Mouse (Mus musculus): ENCODE measurements around the gene Cdan1. TPM values are rescaled to one million over a fixed set of nuclear protein-coding genes. Genes with fewer than 3 reads are reported as not detected.

The Cdan1 gene
- polyA plus RNA-seq, 1 experiment from 2014 or later = 4.7 TPM

DNA sequence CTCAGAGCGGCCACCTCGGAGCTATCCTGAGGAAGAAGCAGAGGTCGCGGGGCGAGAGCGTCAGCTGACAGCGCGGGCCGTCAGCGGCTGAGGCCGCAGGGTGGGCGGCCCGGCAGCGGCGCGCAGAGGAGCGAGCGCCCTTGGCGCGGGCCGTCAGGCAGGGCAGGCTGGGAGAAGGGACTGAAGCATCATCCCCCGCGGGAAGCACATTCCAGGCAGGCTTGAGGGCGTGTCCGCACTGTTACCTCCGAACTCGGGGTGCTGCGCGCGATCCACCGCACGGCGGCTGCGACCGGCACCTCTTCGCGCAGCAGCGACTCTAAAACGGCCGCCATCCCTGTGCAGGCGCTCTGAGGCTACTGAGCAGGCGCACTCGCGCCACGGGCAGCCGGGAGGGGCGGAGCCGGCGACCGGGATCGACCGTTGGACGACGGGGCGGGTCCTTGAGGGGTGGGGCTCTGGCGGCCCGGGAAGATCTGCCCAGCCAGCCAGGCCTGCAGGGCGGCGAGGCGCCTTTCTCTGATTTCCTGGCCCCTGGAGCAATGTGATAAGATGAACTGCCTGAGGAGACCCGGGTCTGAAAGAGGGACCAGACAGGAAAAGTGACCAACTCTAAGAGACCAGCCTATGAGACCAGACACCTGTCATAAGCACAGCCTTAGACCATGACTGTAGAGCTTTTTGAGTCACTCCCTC is 118.6 kb downstream of the Cdan1 start:
- H3K4me2 ChIP-seq = peak overlapping the region; percentile 94
- H3K9ac ChIP-seq = peak overlapping the region; percentile 96
- peak; percentile 99 for ATAC-seq (ENCODE audit: low FRiP score)
- H3K36me3 ChIP-seq = peaks cover 22% of the 10 kb centered on the region
- H3K27me3 ChIP-seq = no peaks in the 10 kb centered on the region
- peak overlapping the region; percentile 93 for H3K4me3 ChIP-seq
- H3K4me1 ChIP-seq (replicated peaks) = peaks cover 40% of the 10 kb centered on the region
- peak overlapping the region; percentile 91 for H3K27ac ChIP-seq
- WGBS = under 1% methylated on average over 61 of the region's 61 CpGs
- H3K9me3 ChIP-seq = no peaks in the 10 kb centered on the region

GRCm38 (mm10) chr2:120730639-120731166 is 119.2 kb downstream of the Cdan1 start:
- Histone ChIP-seq H3K4me2 (peak overlapping the region; percentile 94), H3K27ac (peak overlapping the region; percentile 91), H3K4me1 (replicated peaks) (peaks cover 40% of the 10 kb centered on the region), H3K4me3 (peak overlapping the region; percentile 93), H3K9me3 (no peaks in the 10 kb centered on the region), H3K9ac (peak overlapping the region; percentile 96), H3K27me3 (no peaks in the 10 kb centered on the region), H3K36me3 (peaks cover 28% of the 10 kb centered on the region)
- peak; percentile 56 for ATAC-seq (ENCODE audit: low FRiP score)
- under 1% methylated on average over 50 of the region's 50 CpGs for whole genome bisulfite sequencing

DNA sequence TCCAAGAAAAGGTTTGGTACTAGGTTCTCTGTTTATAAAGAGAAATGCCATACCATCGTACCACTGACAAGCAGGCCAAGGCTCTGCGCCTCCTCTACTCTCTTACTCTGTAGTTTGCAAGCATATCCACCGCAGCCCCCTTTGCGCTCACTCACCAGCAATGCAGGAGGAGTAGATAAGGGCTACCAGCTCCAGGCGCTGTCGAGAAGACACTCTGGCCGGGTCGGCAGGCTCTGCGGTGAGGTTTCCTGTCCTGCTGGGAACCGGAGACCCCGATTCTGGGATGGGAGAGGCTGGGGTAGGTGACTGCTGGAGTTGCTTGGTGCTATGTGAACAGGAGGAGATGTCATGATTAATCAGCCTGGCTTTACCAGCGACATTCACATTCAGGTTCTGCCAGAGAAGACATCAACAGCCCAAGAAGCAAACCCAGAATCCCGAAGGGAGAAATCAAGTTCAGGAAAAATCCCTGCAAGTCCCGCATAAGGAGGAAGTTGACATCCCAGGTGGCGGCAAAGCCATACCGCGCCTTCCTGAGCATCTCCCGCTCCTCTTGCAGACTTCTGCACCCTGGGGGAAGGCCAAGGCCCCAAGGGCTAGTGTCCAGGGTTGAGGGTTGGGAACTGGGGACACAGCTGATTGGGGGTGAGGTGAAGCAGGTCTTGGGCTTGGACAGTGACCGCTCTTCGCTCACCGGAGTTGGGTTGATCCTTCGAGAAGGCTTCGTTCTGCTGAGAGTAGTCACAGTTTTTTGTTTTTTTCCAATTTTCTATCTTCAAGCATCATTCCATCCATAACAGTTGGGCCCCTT is 119.9 kb downstream of the Cdan1 start:
- Histone ChIP-seq H3K9ac (peak overlapping the region; percentile 96), H3K9me3 (no peaks in the 10 kb centered on the region), H3K4me1 (replicated peaks) (peaks cover 40% of the 10 kb centered on the region), H3K27me3 (no peaks in the 10 kb centered on the region), H3K36me3 (peaks cover 35% of the 10 kb centered on the region), H3K4me2 (peak overlapping the region; percentile 94), H3K27ac (no peak overlapping the region), H3K4me3 (peak overlapping the region; percentile 93)
- no peak for ATAC-seq (ENCODE audit: low FRiP score)
- WGBS = 7% methylated on average over 23 of the region's 23 CpGs

DNA sequence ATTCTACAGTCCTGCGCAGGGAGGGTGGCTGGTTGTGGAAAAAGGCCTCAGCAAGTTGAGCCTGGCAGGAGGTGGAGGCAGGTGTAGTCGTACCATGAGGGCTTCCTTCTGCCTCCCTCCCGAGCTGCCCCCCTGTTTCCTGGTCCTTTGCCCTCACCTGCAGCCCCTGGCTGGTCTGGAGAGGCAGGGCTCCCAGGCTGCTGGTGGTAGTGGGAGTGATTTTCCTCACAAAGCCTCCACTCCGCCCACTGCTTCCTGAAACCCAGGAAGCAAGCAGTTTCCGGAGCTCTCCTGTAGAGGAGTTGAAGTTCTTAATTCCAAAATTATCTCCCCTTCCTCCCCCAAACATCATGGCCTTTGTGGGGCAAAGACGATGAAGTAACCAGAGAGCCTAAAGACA is 125.8 kb downstream of the Cdan1 start:
- WGBS = 92% methylated on average over 6 of the region's 6 CpGs
- H3K27me3 ChIP-seq = no peaks in the 10 kb centered on the region
- no peak overlapping the region for H3K27ac ChIP-seq
- peaks cover 17% of the 10 kb centered on the region for H3K4me1 ChIP-seq (replicated peaks)
- no peak overlapping the region for H3K4me2 ChIP-seq
- H3K9me3 ChIP-seq = no peaks in the 10 kb centered on the region
- ATAC-seq (ENCODE audit: low FRiP score) = no peak
- peaks cover 87% of the 10 kb centered on the region for H3K36me3 ChIP-seq
- H3K4me3 ChIP-seq = no peak overlapping the region
- H3K9ac ChIP-seq = no peak overlapping the region

DNA sequence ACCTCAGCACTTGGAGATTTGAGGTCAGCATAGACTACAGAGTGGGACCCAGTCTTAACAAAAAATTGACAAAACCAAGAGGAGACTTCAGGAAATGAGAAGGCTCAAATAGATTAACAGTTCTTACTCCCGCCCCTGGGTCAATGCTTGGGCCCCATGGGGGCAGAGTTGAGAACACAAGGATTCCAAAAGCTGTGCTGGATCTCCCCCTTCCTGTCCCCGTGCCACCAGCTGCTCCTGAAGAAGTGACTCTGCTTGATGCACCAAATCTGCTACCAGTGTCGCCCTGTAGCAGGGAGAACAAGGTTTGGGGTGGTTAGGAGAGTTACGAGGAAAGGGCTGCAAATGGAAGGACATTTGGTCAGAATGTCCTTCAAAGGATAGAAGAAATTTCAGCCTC is 126.3 kb downstream of the Cdan1 start:
- no peak overlapping the region for H3K9ac ChIP-seq
- no peak overlapping the region for H3K4me3 ChIP-seq
- no peak overlapping the region for H3K27ac ChIP-seq
- peaks cover 92% of the 10 kb centered on the region for H3K36me3 ChIP-seq
- 81% methylated on average over 4 of the region's 4 CpGs for WGBS
- H3K9me3 ChIP-seq = no peaks in the 10 kb centered on the region
- no peak for ATAC-seq (ENCODE audit: low FRiP score)
- H3K27me3 ChIP-seq = no peaks in the 10 kb centered on the region
- H3K4me1 ChIP-seq (replicated peaks) = peaks cover 12% of the 10 kb centered on the region
- no peak overlapping the region for H3K4me2 ChIP-seq

DNA sequence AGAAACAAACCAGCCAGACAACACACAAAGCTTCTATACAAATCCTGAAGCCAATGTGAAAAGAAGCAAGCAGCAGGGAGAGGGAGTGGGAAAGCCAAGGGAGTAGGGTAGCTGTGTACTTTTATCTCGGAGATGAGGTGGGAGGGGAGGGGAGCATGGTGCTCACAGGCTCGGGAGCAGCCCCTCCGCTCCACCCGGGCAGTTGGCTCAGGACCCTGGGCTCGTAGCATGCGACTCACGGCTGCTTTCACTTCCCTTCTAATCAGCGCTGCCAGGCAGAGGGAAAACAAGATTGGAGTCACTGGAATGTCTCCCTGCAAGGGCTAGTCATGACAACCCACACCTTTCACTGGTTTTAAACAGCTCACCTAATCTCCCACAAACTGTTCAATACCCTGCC is 127.4 kb downstream of the Cdan1 start:
- Histone ChIP-seq H3K9ac (no peak overlapping the region), H3K27me3 (no peaks in the 10 kb centered on the region), H3K4me3 (no peak overlapping the region), H3K9me3 (no peaks in the 10 kb centered on the region), H3K27ac (no peak overlapping the region), H3K4me2 (no peak overlapping the region), H3K36me3 (peaks cover 94% of the 10 kb centered on the region), H3K4me1 (replicated peaks) (peaks cover under 1% of the 10 kb centered on the region; the same call in 1 of the 2 replicates)
- 76% methylated on average over 8 of the region's 8 CpGs for WGBS
- ATAC-seq (ENCODE audit: low FRiP score) = no peak

GRCm38 (mm10) chr2:120721911-120722310 is 128.0 kb downstream of the Cdan1 start:
- H3K27ac ChIP-seq = no peak overlapping the region
- H3K4me3 ChIP-seq = no peak overlapping the region
- no peaks in the 10 kb centered on the region for H3K27me3 ChIP-seq
- no peaks in the 10 kb centered on the region; the same call in 1 of the 2 replicates for H3K4me1 ChIP-seq (replicated peaks)
- ATAC-seq (ENCODE audit: low FRiP score) = no peak
- no peaks in the 10 kb centered on the region for H3K9me3 ChIP-seq
- H3K36me3 ChIP-seq = peaks cover 94% of the 10 kb centered on the region
- no peak overlapping the region for H3K4me2 ChIP-seq
- WGBS = 88% methylated on average over 2 of the region's 2 CpGs
- H3K9ac ChIP-seq = no peak overlapping the region

DNA sequence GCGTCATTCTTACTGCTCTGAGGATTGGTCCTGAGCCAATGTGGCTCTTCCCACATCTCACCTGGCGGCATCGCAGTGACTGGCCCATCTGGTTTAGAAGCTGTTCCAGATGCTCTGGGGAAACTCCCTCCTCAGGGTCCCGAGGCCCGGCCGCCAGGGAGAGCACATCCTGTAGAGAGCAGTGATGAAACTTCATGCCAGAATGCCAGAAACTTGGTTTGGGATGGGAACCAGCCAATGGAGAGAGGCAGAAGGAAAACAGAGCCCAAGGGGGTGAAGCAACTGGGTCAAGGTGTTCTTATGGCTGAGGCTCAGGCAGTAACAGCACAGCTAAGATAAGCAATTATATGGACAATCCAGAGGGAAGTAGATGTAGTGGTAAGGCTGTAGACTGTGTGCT is 129.1 kb downstream of the Cdan1 start:
- Histone ChIP-seq H3K27me3 (no peaks in the 10 kb centered on the region), H3K9me3 (no peaks in the 10 kb centered on the region), H3K27ac (no peak overlapping the region), H3K4me3 (no peak overlapping the region), H3K4me2 (no peak overlapping the region), H3K4me1 (replicated peaks) (no peaks in the 10 kb centered on the region; the same call in 1 of the 2 replicates), H3K9ac (no peak overlapping the region), H3K36me3 (peaks cover 93% of the 10 kb centered on the region)
- 96% methylated on average over 6 of the region's 6 CpGs for WGBS
- ATAC-seq (ENCODE audit: low FRiP score) = no peak

- peaks cover 89% of the 10 kb centered on the region for H3K36me3 ChIP-seq
- no peak overlapping the region for H3K27ac ChIP-seq
- H3K9ac ChIP-seq = no peak overlapping the region
- ATAC-seq (ENCODE audit: low FRiP score) = no peak
- H3K9me3 ChIP-seq = no peaks in the 10 kb centered on the region
- no peaks in the 10 kb centered on the region for H3K27me3 ChIP-seq
- H3K4me1 ChIP-seq (replicated peaks) = no peaks in the 10 kb centered on the region; the same call in 1 of the 2 replicates
- 96% methylated on average over 8 of the region's 8 CpGs for WGBS
- no peak overlapping the region for H3K4me3 ChIP-seq
- H3K4me2 ChIP-seq = no peak overlapping the region
Measured at GRCm38 (mm10) chr2:120718496-120718895, 131.4 kb downstream of the Cdan1 start.

DNA sequence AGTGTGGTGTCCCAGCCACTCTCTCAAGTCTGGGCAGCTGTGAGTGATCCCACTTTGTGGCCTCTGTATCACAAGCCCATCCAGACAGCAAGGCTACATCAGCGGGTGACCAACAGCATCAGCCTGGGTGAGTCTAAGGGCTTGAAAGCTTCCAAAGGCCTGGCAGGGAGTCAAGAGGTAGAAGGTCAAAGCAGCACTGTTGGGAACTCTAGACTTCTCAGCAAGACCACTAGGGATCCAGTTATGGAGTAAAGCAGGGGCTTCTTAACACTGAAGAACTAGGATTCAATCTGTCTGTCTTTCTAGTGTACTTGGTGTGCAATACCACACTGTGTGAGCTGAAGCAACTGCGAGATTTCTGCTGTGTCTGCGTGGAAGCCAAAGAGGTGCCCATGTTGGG is 136.5 kb downstream of the Cdan1 start:
- Histone ChIP-seq H3K27ac (no peak overlapping the region), H3K36me3 (peaks cover 66% of the 10 kb centered on the region), H3K4me2 (no peak overlapping the region), H3K9ac (no peak overlapping the region), H3K9me3 (no peaks in the 10 kb centered on the region), H3K4me1 (replicated peaks) (no peaks in the 10 kb centered on the region), H3K4me3 (no peak overlapping the region), H3K27me3 (no peaks in the 10 kb centered on the region)
- WGBS = 95% methylated on average over 3 of the region's 3 CpGs
- ATAC-seq (ENCODE audit: low FRiP score) = no peak

DNA sequence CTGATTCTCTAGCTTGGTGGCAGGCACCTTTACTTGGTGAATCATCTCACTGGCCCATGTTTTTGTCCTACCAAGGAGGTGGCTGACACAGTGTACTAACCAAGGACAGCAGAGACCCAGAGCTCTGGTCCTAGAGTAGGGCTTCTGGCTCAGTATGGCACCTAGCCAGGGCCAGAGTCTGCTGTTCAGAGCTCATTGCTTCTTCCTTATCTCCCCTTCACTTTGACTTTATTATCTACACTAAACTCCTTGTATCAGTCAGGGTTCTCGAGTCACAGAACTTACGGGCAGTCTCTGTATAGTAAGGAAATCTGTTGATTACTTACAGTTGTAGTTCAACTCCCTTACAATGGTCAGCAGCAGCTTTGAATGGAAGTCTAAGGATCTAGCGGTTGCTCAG is 139.0 kb downstream of the Cdan1 start:
- Histone ChIP-seq H3K4me3 (no peak overlapping the region), H3K36me3 (peaks cover 58% of the 10 kb centered on the region), H3K4me1 (replicated peaks) (no peaks in the 10 kb centered on the region), H3K27me3 (no peaks in the 10 kb centered on the region), H3K27ac (no peak overlapping the region), H3K4me2 (no peak overlapping the region), H3K9me3 (no peaks in the 10 kb centered on the region), H3K9ac (no peak overlapping the region)
- 93% methylated on average over 3 of the region's 3 CpGs for WGBS
- no peak for ATAC-seq (ENCODE audit: low FRiP score)

- Histone ChIP-seq H3K4me1 (replicated peaks) (no peaks in the 10 kb centered on the region), H3K4me2 (no peak overlapping the region), H3K4me3 (no peak overlapping the region), H3K27me3 (no peaks in the 10 kb centered on the region), H3K36me3 (peaks cover 60% of the 10 kb centered on the region), H3K9me3 (no peaks in the 10 kb centered on the region), H3K9ac (no peak overlapping the region), H3K27ac (no peak overlapping the region)
- WGBS = 94% methylated on average over 3 of the region's 3 CpGs
- no peak for ATAC-seq (ENCODE audit: low FRiP score)
Measured at GRCm38 (mm10) chr2:120710154-120710553, 139.8 kb downstream of the Cdan1 start.
